Mouse (Mus musculus): ENCODE data around the gene Gm49403. TPM values are rescaled to one million over a fixed set of nuclear protein-coding genes. Genes with fewer than 3 reads are reported as not detected.
A peak's percentile ranks its signal among the peaks of the same experiment; 100 is the strongest.

Gm49403 gene
- polyA plus RNA-seq, 1 experiment: not detected

- WGBS: 81% methylated on average over 7 of the region's 7 CpGs
- Histone ChIP-seq H3K4me3 (ENCODE audit: insufficient read depth, low read depth, low read length) (peak overlapping the region; percentile 95), H3K27me3 (replicated peaks; ENCODE audit: control insufficient read depth, insufficient read depth, low read length) (no peaks in the 10 kb centered on the region), H3K36me3 (ENCODE audit: control insufficient read depth, insufficient read depth, low read length) (no peaks in the 10 kb centered on the region; the same call in 1 of the 2 replicates), H3K4me1 (ENCODE audit: control insufficient read depth, insufficient read depth, low read length) (peaks cover 20% of the 10 kb centered on the region), H3K27ac (ENCODE audit: insufficient read depth, low read depth, low read length) (0 out of 2 replicates have a peak overlapping the region, but pooled peaks have one; percentile 71)
- no peak for TF ChIP-seq POLR2A (IDR thresholded peaks at IDR 0.05; ENCODE audit: low read depth, low read length)
- TF ChIP-seq CTCF (conservative IDR thresholded peaks at IDR 0.05; ENCODE audit: insufficient read depth, insufficient read length, low read depth, low read length): no peak
- no peak for DNase-seq
These were observed 42.7 kb upstream of the Gm49403 start for GRCm38 (mm10) chr19:8841012-8841411.

- H3K4me3 ChIP-seq (ENCODE audit: insufficient read depth, low read depth, low read length): no peak overlapping the region
- TF ChIP-seq CTCF (conservative IDR thresholded peaks at IDR 0.05; ENCODE audit: insufficient read depth, insufficient read length, low read depth, low read length) (no peak), POLR2A (IDR thresholded peaks at IDR 0.05; ENCODE audit: low read depth, low read length) (no peak)
- no peak for DNase-seq
- peaks cover 1% of the 10 kb centered on the region; the same call in 1 of the 2 replicates for H3K36me3 ChIP-seq (ENCODE audit: control insufficient read depth, insufficient read depth, low read length)
- peaks cover 20% of the 10 kb centered on the region for H3K4me1 ChIP-seq (ENCODE audit: control insufficient read depth, insufficient read depth, low read length)
- H3K27ac ChIP-seq (ENCODE audit: insufficient read depth, low read depth, low read length): no peak overlapping the region
- WGBS: 91% methylated on average over 6 of the region's 6 CpGs
- no peaks in the 10 kb centered on the region for H3K27me3 ChIP-seq (replicated peaks; ENCODE audit: control insufficient read depth, insufficient read depth, low read length)
These were observed 40.8 kb upstream of the Gm49403 start for GRCm38 (mm10) chr19:8842961-8843360.

- Histone ChIP-seq H3K27me3 (replicated peaks; ENCODE audit: control insufficient read depth, insufficient read depth, low read length) (no peaks in the 10 kb centered on the region), H3K4me3 (ENCODE audit: insufficient read depth, low read depth, low read length) (no peak overlapping the region), H3K36me3 (ENCODE audit: control insufficient read depth, insufficient read depth, low read length) (peaks cover 1% of the 10 kb centered on the region; the same call in 1 of the 2 replicates), H3K4me1 (ENCODE audit: control insufficient read depth, insufficient read depth, low read length) (peaks cover 15% of the 10 kb centered on the region), H3K27ac (ENCODE audit: insufficient read depth, low read depth, low read length) (no peak overlapping the region)
- WGBS: 62% methylated on average over 5 of the region's 5 CpGs
- peak; percentile 83 for DNase-seq
- TF ChIP-seq POLR2A (IDR thresholded peaks at IDR 0.05; ENCODE audit: low read depth, low read length): no peak
- peak; percentile 65 for TF ChIP-seq CTCF (conservative IDR thresholded peaks at IDR 0.05; ENCODE audit: insufficient read depth, insufficient read length, low read depth, low read length)
These were observed 39.2 kb upstream of the Gm49403 start for GRCm38 (mm10) chr19:8844371-8845129.

- TF ChIP-seq POLR2A (IDR thresholded peaks at IDR 0.05; ENCODE audit: low read depth, low read length) (no peak), CTCF (conservative IDR thresholded peaks at IDR 0.05; ENCODE audit: insufficient read depth, insufficient read length, low read depth, low read length) (no peak)
These were observed 35.4 kb upstream of the Gm49403 start for GRCm38 (mm10) chr19:8848356-8848755.

GRCm38 (mm10) chr19:8850402-8850901 is 33.3 kb upstream of the Gm49403 start, which contains the start of gene Lrrn4cl:
Lrrn4cl (plus strand) TSS chr19:8850768.
- TF ChIP-seq POLR2A (IDR thresholded peaks at IDR 0.05; ENCODE audit: low read depth, low read length): no peak
- TF ChIP-seq CTCF (conservative IDR thresholded peaks at IDR 0.05; ENCODE audit: insufficient read depth, insufficient read length, low read depth, low read length): no peak

More at GRCm38 (mm10) chr19:8848356-8848755, 35.4 kb upstream of the Gm49403 start:
- H3K4me3 ChIP-seq (ENCODE audit: insufficient read depth, low read depth, low read length): no peak overlapping the region
- 53% methylated on average over 5 of the region's 5 CpGs for WGBS
- no peaks in the 10 kb centered on the region for H3K4me1 ChIP-seq (ENCODE audit: control insufficient read depth, insufficient read depth, low read length)
- H3K27me3 ChIP-seq (replicated peaks; ENCODE audit: control insufficient read depth, insufficient read depth, low read length): no peaks in the 10 kb centered on the region
- no peak for DNase-seq
- H3K27ac ChIP-seq (ENCODE audit: insufficient read depth, low read depth, low read length): no peak overlapping the region
- peaks cover 1% of the 10 kb centered on the region; the same call in 1 of the 2 replicates for H3K36me3 ChIP-seq (ENCODE audit: control insufficient read depth, insufficient read depth, low read length)

GRCm38 (mm10) chr19:8851639-8852038 is 32.1 kb upstream of the Gm49403 start:
- Histone ChIP-seq H3K4me1 (ENCODE audit: control insufficient read depth, insufficient read depth, low read length) (no peaks in the 10 kb centered on the region), H3K4me3 (ENCODE audit: insufficient read depth, low read depth, low read length) (no peak overlapping the region), H3K27me3 (replicated peaks; ENCODE audit: control insufficient read depth, insufficient read depth, low read length) (no peaks in the 10 kb centered on the region), H3K27ac (ENCODE audit: insufficient read depth, low read depth, low read length) (no peak overlapping the region), H3K36me3 (ENCODE audit: control insufficient read depth, insufficient read depth, low read length) (peaks cover under 1% of the 10 kb centered on the region; the same call in 1 of the 2 replicates)
- 68% methylated on average over 7 of the region's 7 CpGs for WGBS
- DNase-seq: no peak
- 0 out of 2 replicates have a peak, but pooled peaks have one; percentile 22 for TF ChIP-seq CTCF (conservative IDR thresholded peaks at IDR 0.05; ENCODE audit: insufficient read depth, insufficient read length, low read depth, low read length)
- TF ChIP-seq POLR2A (IDR thresholded peaks at IDR 0.05; ENCODE audit: low read depth, low read length): no peak

More at GRCm38 (mm10) chr19:8850402-8850901, 33.3 kb upstream of the Gm49403 start, which contains the start of gene Lrrn4cl:
- Histone ChIP-seq H3K4me1 (ENCODE audit: control insufficient read depth, insufficient read depth, low read length) (no peaks in the 10 kb centered on the region), H3K4me3 (ENCODE audit: insufficient read depth, low read depth, low read length) (no peak within 1 kb of the TSS), H3K36me3 (ENCODE audit: control insufficient read depth, insufficient read depth, low read length) (peaks cover 1% of the 10 kb centered on the region; the same call in 1 of the 2 replicates), H3K27me3 (replicated peaks; ENCODE audit: control insufficient read depth, insufficient read depth, low read length) (no peaks in the 10 kb centered on the region), H3K27ac (ENCODE audit: insufficient read depth, low read depth, low read length) (no peak within 1 kb of the TSS)
- 17% methylated on average over 7 of the region's 7 CpGs for WGBS
- DNase-seq: peak; percentile 30

Data from kidney, adult 2 months (tissue).